Mouse (Mus musculus): Measurements from ENCODE around the gene Btbd9. TPM values are rescaled to one million over a fixed set of nuclear protein-coding genes. Genes with fewer than 3 reads are reported as not detected.

Gene Btbd9
- polyA plus RNA-seq, 1 experiment from 2014 or later, result 52.5 TPM

DNA sequence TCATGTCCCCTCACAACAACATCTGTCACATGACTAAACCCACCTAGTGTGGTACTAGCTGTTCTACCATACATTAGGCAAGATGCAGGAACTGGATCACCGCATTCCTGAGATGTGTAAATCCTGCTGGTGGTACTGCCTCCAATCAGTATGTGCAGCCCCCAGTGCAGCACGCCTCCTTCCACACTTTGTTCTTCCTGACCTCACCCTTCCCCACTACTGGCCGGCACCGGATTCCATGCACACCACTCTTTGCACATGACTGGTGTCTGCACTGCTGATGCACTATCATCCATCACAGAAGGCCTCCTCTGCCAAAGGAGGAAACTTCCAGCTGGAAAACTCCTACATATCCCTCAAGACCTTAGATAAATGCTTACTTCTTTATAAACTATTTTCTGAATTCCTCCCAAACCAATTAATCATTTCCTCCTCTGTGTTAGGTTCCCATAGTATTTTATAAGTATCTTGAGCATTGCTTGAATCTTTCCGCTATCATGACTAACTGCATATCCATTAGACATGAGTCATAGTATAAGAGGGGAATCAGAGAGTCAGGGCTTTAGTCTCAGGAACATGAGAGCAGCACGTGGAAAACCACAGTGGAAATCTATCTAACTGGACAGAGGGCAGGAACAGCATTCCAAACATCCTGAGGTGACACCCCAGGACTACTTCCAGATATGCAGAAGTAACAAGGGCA lies 111.1 kb downstream of the Btbd9 start:
- no peak overlapping the region for H3K4me3 ChIP-seq (ENCODE audit: low read length)
- no peak for ATAC-seq (ENCODE audit: low FRiP score, low TSS enrichment)

GRCm38 (mm10) chr17:30464240-30464745 lies 112.0 kb downstream of the Btbd9 start:
- H3K27me3 ChIP-seq (ENCODE audit: control insufficient read depth, insufficient read depth, low read length), result no peaks in the 10 kb centered on the region
- H3K4me1 ChIP-seq (ENCODE audit: control insufficient read depth, insufficient read depth, low read length), result no peaks in the 10 kb centered on the region
- no peaks in the 10 kb centered on the region for H3K9me3 ChIP-seq (ENCODE audit: control insufficient read depth, low read length)
- H3K27ac ChIP-seq (ENCODE audit: low read depth, low read length), result no peak overlapping the region
- H3K9ac ChIP-seq (ENCODE audit: low read depth, low read length), result no peak overlapping the region
- no peak overlapping the region for H3K4me3 ChIP-seq (ENCODE audit: low read length)
- H3K36me3 ChIP-seq (ENCODE audit: control insufficient read depth, insufficient read depth, low read length), result no peaks in the 10 kb centered on the region
- 71% methylated on average over 5 of the region's 5 CpGs for WGBS
- H3K4me2 ChIP-seq (replicated peaks; ENCODE audit: low read depth, low read length), result no peak overlapping the region
- ATAC-seq (ENCODE audit: low FRiP score, low TSS enrichment), result no peak

More for the DNA sequence above, 111.1 kb downstream of the Btbd9 start:
- H3K36me3 ChIP-seq (ENCODE audit: control insufficient read depth, insufficient read depth, low read length), result no peaks in the 10 kb centered on the region
- WGBS, result 53% methylated on average over 6 of the region's 6 CpGs
- H3K4me2 ChIP-seq (replicated peaks; ENCODE audit: low read depth, low read length), result no peak overlapping the region
- H3K27ac ChIP-seq (ENCODE audit: low read depth, low read length), result no peak overlapping the region
- 0 out of 2 replicates have a peak, but pooled peaks cover 9% of the 10 kb centered on the region for H3K4me1 ChIP-seq (ENCODE audit: control insufficient read depth, insufficient read depth, low read length)
- no peak overlapping the region for H3K9ac ChIP-seq (ENCODE audit: low read depth, low read length)
- H3K9me3 ChIP-seq (ENCODE audit: control insufficient read depth, low read length), result no peaks in the 10 kb centered on the region
- H3K27me3 ChIP-seq (ENCODE audit: control insufficient read depth, insufficient read depth, low read length), result no peaks in the 10 kb centered on the region

- H3K4me3 ChIP-seq (ENCODE audit: low read length), result no peak overlapping the region
- H3K4me2 ChIP-seq (replicated peaks; ENCODE audit: low read depth, low read length), result no peak overlapping the region
- H3K27ac ChIP-seq (ENCODE audit: low read depth, low read length), result no peak overlapping the region
- H3K27me3 ChIP-seq (ENCODE audit: control insufficient read depth, insufficient read depth, low read length), result no peaks in the 10 kb centered on the region
- 67% methylated on average over 2 of the region's 2 CpGs for WGBS
- no peak for ATAC-seq (ENCODE audit: low FRiP score, low TSS enrichment)
- H3K36me3 ChIP-seq (ENCODE audit: control insufficient read depth, insufficient read depth, low read length), result no peaks in the 10 kb centered on the region
- 0 out of 2 replicates have a peak, but pooled peaks cover 3% of the 10 kb centered on the region for H3K4me1 ChIP-seq (ENCODE audit: control insufficient read depth, insufficient read depth, low read length)
- H3K9me3 ChIP-seq (ENCODE audit: control insufficient read depth, low read length), result no peaks in the 10 kb centered on the region
- no peak overlapping the region for H3K9ac ChIP-seq (ENCODE audit: low read depth, low read length)
These were observed 115.5 kb downstream of the Btbd9 start for GRCm38 (mm10) chr17:30460727-30461349.

DNA sequence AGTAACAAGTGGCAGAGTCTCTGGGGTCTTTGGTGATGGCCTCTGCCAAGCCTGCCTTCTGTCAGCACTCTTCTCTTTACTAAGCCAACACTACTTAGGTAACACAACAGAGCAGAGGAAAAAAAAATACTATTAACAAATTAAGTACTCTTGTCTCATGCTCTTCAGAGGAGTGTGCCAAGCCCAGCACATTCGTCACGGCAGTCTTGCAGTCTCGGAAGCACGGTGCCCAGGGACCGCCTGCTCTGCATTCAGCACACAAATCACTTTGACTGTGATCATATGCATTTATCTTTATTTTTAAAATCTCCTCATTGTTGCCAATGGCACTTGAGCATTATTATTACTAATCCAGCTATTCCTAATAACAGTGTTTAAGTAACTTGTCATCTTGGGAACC lies 116.6 kb downstream of the Btbd9 start:
- ATAC-seq (ENCODE audit: low FRiP score, low TSS enrichment), result no peak
- no peaks in the 10 kb centered on the region for H3K9me3 ChIP-seq (ENCODE audit: control insufficient read depth, low read length)
- H3K36me3 ChIP-seq (ENCODE audit: control insufficient read depth, insufficient read depth, low read length), result no peaks in the 10 kb centered on the region
- no peak overlapping the region for H3K27ac ChIP-seq (ENCODE audit: low read depth, low read length)
- H3K4me3 ChIP-seq (ENCODE audit: low read length), result no peak overlapping the region
- H3K9ac ChIP-seq (ENCODE audit: low read depth, low read length), result no peak overlapping the region
- no peaks in the 10 kb centered on the region for H3K27me3 ChIP-seq (ENCODE audit: control insufficient read depth, insufficient read depth, low read length)
- 0 out of 2 replicates have a peak, but pooled peaks cover 3% of the 10 kb centered on the region for H3K4me1 ChIP-seq (ENCODE audit: control insufficient read depth, insufficient read depth, low read length)
- no peak overlapping the region for H3K4me2 ChIP-seq (replicated peaks; ENCODE audit: low read depth, low read length)
- WGBS, result 72% methylated on average over 5 of the region's 5 CpGs

DNA sequence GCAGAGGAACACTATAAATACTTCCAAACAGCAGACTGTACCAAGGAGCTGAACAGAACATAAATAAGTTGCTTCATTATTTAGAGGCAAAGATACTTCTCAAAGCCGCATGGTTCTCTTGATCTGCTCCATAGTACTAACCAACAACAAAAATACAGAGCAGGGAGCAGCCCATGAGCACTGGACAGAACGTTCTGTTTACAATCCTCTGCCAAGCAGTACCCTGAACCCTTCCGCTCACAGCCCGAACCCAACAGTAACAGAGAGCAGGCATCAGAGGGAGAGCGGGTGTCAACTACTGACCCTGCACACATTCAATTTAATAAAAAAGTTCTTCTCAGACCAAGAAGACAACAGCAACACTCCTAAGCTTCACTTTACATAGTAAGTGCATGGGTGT lies 117.4 kb downstream of the Btbd9 start:
- Histone ChIP-seq H3K4me3 (ENCODE audit: low read length) (no peak overlapping the region), H3K27ac (ENCODE audit: low read depth, low read length) (no peak overlapping the region), H3K4me1 (ENCODE audit: control insufficient read depth, insufficient read depth, low read length) (0 out of 2 replicates have a peak, but pooled peaks cover 3% of the 10 kb centered on the region), H3K9ac (ENCODE audit: low read depth, low read length) (no peak overlapping the region), H3K27me3 (ENCODE audit: control insufficient read depth, insufficient read depth, low read length) (no peaks in the 10 kb centered on the region), H3K36me3 (ENCODE audit: control insufficient read depth, insufficient read depth, low read length) (no peaks in the 10 kb centered on the region), H3K9me3 (ENCODE audit: control insufficient read depth, low read length) (no peaks in the 10 kb centered on the region), H3K4me2 (replicated peaks; ENCODE audit: low read depth, low read length) (no peak overlapping the region)
- WGBS, result 86% methylated on average over 5 of the region's 5 CpGs
- ATAC-seq (ENCODE audit: low FRiP score, low TSS enrichment), result no peak

- Histone ChIP-seq H3K27ac (ENCODE audit: low read depth, low read length) (no peak overlapping the region), H3K4me1 (ENCODE audit: control insufficient read depth, insufficient read depth, low read length) (0 out of 2 replicates have a peak, but pooled peaks cover 3% of the 10 kb centered on the region), H3K4me2 (replicated peaks; ENCODE audit: low read depth, low read length) (no peak overlapping the region), H3K4me3 (ENCODE audit: low read length) (no peak overlapping the region), H3K36me3 (ENCODE audit: control insufficient read depth, insufficient read depth, low read length) (no peaks in the 10 kb centered on the region), H3K9me3 (ENCODE audit: control insufficient read depth, low read length) (no peaks in the 10 kb centered on the region), H3K9ac (ENCODE audit: low read depth, low read length) (no peak overlapping the region), H3K27me3 (ENCODE audit: control insufficient read depth, insufficient read depth, low read length) (no peaks in the 10 kb centered on the region)
- no peak for ATAC-seq (ENCODE audit: low FRiP score, low TSS enrichment)
- 79% methylated on average over 3 of the region's 3 CpGs for WGBS
These were observed 118.0 kb downstream of the Btbd9 start for GRCm38 (mm10) chr17:30458301-30458700.

- WGBS, result 85% methylated on average over 7 of the region's 7 CpGs
These were observed 118.8 kb downstream of the Btbd9 start for GRCm38 (mm10) chr17:30457486-30457885.

GRCm38 (mm10) chr17:30456293-30456692 lies 120.0 kb downstream of the Btbd9 start:
- ATAC-seq (ENCODE audit: low FRiP score, low TSS enrichment), result no peak

More at GRCm38 (mm10) chr17:30457486-30457885, 118.8 kb downstream of the Btbd9 start:
- H3K36me3 ChIP-seq (ENCODE audit: control insufficient read depth, insufficient read depth, low read length), result no peaks in the 10 kb centered on the region
- no peaks in the 10 kb centered on the region for H3K9me3 ChIP-seq (ENCODE audit: control insufficient read depth, low read length)
- no peak overlapping the region for H3K4me3 ChIP-seq (ENCODE audit: low read length)
- H3K4me1 ChIP-seq (ENCODE audit: control insufficient read depth, insufficient read depth, low read length), result 0 out of 2 replicates have a peak, but pooled peaks cover 3% of the 10 kb centered on the region
- H3K4me2 ChIP-seq (replicated peaks; ENCODE audit: low read depth, low read length), result no peak overlapping the region
- no peak overlapping the region for H3K27ac ChIP-seq (ENCODE audit: low read depth, low read length)
- no peaks in the 10 kb centered on the region for H3K27me3 ChIP-seq (ENCODE audit: control insufficient read depth, insufficient read depth, low read length)
- ATAC-seq (ENCODE audit: low FRiP score, low TSS enrichment), result no peak
- H3K9ac ChIP-seq (ENCODE audit: low read depth, low read length), result no peak overlapping the region

GRCm38 (mm10) chr17:30454862-30455243 lies 121.4 kb downstream of the Btbd9 start:
- Histone ChIP-seq H3K36me3 (ENCODE audit: control insufficient read depth, insufficient read depth, low read length) (no peaks in the 10 kb centered on the region), H3K9ac (ENCODE audit: low read depth, low read length) (no peak overlapping the region), H3K4me2 (replicated peaks; ENCODE audit: low read depth, low read length) (no peak overlapping the region), H3K4me1 (ENCODE audit: control insufficient read depth, insufficient read depth, low read length) (0 out of 2 replicates have a peak, but pooled peaks cover 3% of the 10 kb centered on the region), H3K27ac (ENCODE audit: low read depth, low read length) (no peak overlapping the region), H3K9me3 (ENCODE audit: control insufficient read depth, low read length) (no peaks in the 10 kb centered on the region), H3K27me3 (ENCODE audit: control insufficient read depth, insufficient read depth, low read length) (no peaks in the 10 kb centered on the region), H3K4me3 (ENCODE audit: low read length) (no peak overlapping the region)
- ATAC-seq (ENCODE audit: low FRiP score, low TSS enrichment), result no peak
- 34% methylated on average over 3 of the region's 3 CpGs for WGBS

More at GRCm38 (mm10) chr17:30456293-30456692, 120.0 kb downstream of the Btbd9 start:
- no peak overlapping the region for H3K27ac ChIP-seq (ENCODE audit: low read depth, low read length)
- H3K9me3 ChIP-seq (ENCODE audit: control insufficient read depth, low read length), result no peaks in the 10 kb centered on the region
- no peaks in the 10 kb centered on the region for H3K36me3 ChIP-seq (ENCODE audit: control insufficient read depth, insufficient read depth, low read length)
- no peak overlapping the region for H3K9ac ChIP-seq (ENCODE audit: low read depth, low read length)
- H3K27me3 ChIP-seq (ENCODE audit: control insufficient read depth, insufficient read depth, low read length), result no peaks in the 10 kb centered on the region
- no peak overlapping the region for H3K4me2 ChIP-seq (replicated peaks; ENCODE audit: low read depth, low read length)
- no peak overlapping the region for H3K4me3 ChIP-seq (ENCODE audit: low read length)
- 42% methylated on average over 12 of the region's 12 CpGs for WGBS
- H3K4me1 ChIP-seq (ENCODE audit: control insufficient read depth, insufficient read depth, low read length), result 0 out of 2 replicates have a peak, but pooled peaks cover 3% of the 10 kb centered on the region

Measured in kidney, embryonic 14.5 days (tissue).